Mouse (Mus musculus) cerebellum, postnatal 25 days (tissue): ENCODE measurements around the gene Pef1.
A peak's percentile ranks its signal among the peaks of the same experiment; 100 is the strongest.

Source experiments
- DNase-seq, 2 experiments: peaks; one replicate each; pipeline ENCODE4 v3.0.0; 2021; ENCODE audit warnings: mixed read lengths in 2 of 2

Gene Pef1

GRCm38 (mm10) chr4:130102111-130102651 is at the start of gene Pef1:
TSS of gene Pef1 (plus strand) at chr4:130102558.
- DNase-seq = no peak

DNA sequence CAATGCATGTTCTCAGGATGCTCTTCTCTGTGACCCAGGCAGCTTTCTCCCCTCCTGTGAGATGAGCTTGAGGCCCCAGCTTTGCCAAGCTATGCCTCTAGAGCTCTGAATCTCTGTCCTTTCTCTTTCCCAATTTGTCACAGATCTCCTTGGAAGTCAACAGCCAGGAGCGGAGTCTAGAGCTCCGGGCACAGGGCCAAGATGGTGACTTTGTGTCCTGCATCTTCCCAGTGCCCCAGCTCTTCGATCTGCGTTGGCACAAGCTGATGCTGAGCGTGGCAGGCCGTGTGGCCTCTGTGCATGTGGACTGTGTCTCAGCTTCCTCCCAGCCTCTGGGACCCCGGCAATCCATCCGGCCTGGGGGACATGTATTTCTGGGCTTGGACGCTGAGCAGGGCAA is 49.2 kb upstream of the Pef1 start:
- peak in 1 of 2 experiments; percentile 58 for DNase-seq

- no peak for DNase-seq
These were observed 47.6 kb upstream of the Pef1 start for GRCm38 (mm10) chr4:130054727-130055126.

DNA sequence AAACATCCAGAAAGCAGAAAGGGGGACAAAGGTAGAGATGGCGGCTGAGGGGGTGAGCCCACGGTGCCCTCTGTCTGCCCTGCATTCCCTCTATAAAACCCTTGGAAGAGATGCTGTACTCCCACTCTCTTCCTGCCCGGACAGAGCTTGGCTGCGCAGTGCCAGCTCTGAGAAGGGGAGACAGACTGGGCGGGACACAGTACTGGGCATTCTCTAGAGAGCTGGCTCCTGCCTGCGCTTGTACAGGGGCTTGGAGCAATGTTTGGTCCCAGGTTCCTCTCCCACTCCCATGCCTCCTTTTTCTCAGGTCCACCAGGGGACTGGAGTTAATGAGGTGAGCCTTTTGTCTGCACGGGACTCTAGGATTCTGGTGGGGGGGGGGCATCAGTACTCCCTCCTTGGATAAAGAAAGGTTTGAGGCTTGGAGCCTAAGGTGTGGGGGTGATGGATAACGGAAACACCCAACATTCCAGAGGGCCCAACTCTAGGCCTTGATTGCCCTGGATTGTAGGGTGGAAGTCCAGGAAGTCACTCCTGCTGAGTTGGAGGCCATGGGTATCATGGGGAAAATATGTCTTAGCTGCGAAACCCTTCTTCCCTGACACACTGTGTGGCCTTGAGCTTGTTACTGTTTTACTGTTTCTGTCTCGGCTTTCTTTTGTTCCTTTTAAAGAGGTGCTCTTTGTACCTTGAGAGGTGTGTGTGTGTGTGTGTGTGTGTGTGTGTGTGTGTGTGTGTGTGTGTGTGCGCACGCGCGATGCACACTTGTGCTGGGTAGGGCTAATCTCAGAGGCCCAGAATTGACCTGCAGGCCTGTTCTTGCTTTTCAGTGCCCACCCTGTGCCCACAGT is 47.0 kb upstream of the Pef1 start:
- no peak for DNase-seq

DNA sequence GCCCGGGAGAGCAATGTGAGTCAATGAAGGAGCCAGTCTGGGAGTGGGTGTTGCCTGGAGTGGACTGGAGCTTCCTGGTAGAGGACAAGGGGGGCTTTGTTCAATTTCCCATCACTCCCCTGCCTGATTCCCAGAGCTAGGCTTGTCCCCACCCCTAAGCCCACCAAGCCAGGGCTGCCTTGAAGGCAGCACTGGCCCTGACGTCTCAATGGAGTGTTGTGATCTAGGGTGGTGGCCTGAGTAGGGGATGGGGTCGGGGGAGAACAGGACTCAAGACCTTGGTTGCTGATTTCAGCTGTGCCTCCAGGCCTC is 46.4 kb upstream of the Pef1 start:
- no peak for DNase-seq

DNA sequence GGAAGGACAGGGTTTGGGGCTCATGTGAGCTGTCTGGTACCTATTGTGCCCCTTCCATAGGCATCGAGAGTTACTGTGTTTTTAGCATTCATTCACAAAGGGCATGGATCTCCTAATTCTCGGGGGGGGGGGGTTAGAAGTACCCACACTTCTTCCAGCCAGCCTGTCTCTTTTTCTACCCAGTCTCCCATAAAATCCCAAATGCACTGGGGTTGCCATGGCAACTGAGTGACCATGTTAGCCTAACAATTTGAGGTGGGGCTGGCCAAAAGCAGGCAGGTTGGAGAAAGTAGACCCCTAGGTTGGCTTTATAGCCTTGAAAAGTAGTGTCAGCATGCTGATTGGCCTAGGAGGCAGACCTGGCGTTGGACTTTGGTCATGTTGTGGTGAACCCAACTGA is 45.9 kb upstream of the Pef1 start:
- DNase-seq = no peak

DNA sequence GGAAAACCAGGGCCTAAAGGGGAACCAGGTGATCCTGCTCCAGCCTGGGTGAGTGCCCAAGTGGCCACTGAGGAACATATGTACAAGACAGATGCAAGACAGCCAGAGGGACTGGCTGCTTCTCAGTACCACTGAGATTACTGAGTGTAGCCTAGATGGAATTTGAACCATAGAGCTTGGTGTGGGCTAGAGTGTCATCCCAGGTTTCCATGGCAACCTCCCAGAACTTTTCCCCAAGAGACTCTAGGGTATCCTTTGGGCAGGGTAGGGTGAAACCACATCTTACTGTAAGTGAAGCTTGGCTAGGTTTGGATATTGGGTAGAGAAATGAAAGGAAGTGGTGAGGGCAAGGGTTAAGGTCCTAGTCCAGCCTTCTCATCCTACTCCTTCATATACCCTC is 41.4 kb upstream of the Pef1 start:
- no peak for DNase-seq

DNA sequence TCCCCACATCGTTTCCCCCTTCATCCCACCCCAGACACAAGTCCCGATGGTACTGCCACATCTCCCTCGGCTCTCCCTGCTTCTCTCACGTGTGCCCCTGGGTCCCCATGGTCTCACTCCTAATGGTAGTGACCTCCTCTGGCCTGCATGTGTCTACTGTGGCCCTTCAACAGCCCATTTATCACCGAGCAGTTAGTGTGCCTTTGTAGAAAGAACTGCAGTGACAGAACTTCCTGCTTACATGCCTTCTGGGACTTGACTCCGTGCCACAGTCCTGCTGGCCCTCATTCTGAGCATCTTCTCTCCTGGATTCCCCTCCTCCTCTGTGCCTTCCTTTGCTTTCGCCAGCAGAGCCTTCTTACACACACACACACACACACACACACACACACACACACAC is 39.2 kb upstream of the Pef1 start:
- DNase-seq = peak; percentile 29 to 53

GRCm38 (mm10) chr4:130066816-130067215 is 35.5 kb upstream of the Pef1 start:
- DNase-seq = peak; percentile 48 to 66

DNA sequence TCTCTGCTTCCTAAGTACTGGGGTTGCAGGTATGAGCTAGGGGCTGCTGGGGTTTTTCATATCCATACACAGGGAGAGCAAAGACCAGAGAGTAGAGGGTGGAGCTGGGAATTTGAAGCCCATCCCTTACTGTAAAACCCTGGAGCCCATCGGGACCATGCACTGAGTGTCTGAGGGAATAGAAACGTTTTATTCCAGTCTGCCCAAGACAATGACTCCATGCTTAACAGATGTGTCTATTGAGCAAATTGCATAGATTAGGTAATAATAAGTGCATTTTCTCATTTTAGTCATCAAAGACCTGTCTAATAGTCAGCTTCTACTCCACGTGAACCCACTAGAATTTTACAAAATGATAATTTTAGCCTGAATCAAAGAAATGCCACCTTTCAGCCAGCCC is 31.8 kb upstream of the Pef1 start:
- DNase-seq = no peak

DNA sequence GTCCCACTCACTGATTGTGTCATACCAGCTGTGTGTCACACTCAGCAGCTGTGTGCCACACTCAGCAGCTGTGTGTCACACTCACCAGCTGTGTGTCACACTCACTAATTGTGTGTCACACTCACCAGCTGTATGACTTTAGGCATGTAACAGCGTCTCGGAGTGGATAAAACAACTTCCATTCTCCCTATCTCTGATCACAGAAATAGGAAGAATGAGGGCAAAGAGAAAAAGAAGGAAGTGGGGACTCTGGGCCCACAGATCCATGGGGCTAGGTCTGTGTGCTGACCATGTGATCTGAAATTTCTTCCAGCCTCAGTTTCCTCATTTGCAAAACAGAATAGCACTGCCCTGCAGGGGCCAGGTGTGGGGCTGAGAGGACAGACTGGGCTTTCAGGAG is 30.6 kb upstream of the Pef1 start:
- DNase-seq = no peak

- DNase-seq = no peak
These were observed 29.0 kb upstream of the Pef1 start for GRCm38 (mm10) chr4:130073367-130073766.

DNA sequence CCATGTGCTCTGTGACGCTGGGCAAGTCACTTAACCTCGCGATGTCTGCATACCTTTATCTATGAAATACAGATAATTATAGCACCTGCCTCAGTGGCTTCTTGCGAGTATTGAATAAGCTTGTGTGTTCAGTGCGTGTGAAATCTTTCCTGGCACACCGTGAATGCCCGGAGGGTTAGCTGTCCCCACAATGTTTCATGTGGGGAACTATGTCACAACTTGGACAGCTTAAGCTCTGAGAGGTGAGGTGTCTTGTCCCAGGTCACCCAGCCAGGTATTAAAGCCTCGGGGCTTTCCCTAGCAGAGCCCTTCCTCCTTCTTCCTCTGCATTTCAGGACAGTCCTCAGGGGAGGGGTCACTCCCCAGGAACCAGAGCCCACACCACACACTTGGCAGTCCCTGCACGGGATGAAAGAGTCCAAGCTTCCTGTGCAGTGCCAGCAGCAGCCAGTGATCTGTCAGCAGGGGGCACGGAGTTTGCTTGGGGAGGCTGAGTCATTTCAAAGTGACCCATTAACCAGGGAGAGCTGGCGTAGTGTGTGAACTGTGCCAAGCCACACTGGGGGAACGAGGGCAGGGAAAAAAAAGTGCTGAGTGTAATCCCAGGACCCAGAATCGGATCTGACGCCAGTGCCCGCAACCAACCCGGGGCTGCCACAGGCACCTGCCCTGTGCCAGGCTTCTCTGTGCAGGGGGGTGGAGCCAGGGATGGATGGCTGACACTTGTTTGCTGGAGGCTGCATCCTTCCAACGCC is 27.4 kb upstream of the Pef1 start:
- DNase-seq = peak; percentile 62 to 71

DNA sequence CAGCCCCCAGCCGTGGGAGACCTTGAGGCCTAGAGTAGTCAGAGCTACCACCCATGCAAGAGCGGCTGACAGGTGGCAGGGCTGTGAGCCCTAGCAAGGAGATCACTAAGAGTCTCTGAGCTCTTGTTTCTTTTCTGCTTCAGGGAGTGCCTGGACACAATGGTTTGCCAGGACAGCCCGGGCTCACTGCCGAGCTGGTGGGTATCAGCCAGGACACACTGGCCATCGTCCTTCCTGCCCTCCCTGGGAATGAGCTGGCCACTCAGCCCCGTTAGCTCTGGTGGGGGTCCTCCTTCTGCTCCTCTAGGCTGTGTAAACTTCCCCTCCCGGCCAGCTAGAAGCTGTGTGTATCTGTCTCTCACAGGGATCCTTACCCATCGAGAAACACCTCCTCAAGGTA is 25.5 kb upstream of the Pef1 start:
- peak; percentile 84 to 86 for DNase-seq

- peak; percentile 94 to 96 for DNase-seq
These were observed 23.4 kb upstream of the Pef1 start for GRCm38 (mm10) chr4:130078816-130079485.

DNA sequence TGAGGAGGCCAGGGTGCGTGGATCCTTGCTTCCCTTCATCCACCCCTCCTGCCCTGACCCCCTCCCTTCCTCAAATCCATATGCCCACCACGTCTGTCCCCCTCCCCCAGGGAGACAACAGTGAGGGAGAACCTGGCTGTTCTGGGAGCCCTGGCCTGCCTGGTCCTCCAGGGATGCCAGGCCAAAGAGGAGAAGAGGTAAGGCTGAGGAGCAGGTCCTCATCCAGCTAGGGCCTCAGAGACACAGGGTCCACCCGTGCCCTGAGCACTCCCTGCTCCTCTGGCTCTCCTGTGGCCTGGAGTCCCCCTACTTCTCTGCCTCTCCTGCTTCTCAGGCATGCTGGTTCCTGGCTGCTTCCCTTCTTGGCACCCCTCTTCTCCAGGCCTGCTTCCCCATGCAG is 22.8 kb upstream of the Pef1 start:
- peak in 1 of 2 experiments; percentile 67 for DNase-seq

DNA sequence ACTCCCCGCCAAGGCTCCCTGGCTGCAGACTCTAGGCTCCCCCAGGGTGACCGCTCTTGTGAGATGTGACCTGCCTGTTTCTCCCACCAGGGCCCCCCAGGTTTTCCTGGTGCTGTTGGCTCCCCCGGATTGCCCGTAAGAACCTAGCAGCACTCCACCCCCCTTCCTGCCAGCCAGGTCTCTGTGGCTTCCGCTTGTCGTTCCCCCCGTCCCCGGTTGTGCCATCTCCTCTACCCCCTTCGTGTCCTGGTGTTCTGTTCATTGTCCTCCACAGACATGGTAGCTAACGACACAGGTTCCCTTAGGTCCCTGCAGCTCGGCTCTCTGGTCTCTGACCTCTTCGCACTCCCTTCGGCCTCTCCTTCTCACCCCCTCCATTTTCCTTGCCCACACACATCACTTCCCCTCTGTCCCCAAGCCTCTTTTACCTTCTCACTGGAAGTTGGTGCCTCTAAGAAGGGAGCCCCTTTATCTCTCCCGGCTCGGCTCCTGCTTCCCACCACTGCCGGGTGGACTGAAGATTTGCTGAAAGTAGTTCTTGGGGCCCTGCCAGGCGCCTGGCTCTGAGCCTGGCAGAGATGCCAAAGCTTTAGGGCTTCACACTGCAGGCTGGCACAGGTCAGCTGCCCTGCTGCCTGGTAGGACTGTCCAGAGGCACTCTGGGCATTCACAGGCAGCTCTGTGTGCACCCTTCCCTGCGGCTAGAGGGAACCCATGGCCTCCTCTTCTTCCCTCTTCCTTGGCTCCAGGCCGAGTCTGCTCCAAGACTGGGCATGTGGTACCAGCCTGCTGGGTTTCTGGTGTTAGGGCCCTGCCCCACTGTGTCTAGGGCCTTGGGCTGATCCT is 20.8 kb upstream of the Pef1 start:
- peak; percentile 88 to 92 for DNase-seq

DNA sequence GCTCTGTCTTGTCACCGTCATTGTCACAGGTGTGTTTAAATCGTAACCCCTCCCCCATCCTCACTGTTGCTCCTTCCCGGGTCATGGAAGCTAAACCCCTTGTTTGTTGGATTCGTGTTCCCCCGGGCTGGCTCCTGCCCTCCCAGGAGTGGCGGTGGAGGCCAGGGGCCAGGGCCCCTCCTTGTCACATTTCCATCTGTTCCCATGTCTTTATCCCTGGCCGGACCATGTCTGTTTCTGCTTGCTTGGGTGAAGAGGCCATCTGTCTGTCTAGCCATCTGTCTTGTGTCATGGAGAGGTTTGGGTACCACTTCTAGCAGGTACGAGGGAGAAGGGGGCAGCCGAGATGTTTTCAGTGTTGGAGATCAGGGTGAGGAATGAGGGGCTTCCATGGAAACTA is 20.1 kb upstream of the Pef1 start:
- DNase-seq = peak in 1 of 2 experiments; percentile 62

DNA sequence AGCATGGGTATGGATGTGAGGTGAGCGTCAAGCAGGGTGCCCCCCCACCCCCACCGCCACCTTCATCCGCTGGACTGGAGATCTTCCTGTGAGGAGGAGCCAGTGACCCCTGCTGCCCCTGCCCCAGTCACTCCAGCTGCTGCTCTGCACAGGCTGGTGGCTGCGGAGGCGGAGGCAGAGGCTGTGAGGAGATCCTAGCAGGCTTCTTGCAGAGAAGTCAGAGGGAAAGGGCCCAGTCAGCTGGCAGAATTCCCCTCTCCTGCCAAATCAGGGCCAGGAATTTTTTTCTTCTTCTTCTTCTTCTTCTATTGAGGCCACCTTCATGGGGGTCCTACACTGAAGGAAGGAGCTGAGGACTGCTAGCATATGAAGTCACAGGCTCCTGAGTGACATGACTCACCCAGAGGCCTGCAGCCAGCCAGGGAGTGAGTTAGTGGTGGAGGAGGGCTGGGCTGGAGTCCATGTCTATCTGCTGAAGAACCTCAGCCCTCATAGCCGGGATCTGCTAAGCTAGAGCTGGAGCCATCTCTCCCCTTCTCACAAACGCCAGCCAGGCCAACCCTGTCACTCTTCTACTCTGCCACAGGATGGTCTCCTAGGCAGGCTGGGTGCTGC is 17.9 kb upstream of the Pef1 start:
- peak; percentile 60 to 69 for DNase-seq

DNA sequence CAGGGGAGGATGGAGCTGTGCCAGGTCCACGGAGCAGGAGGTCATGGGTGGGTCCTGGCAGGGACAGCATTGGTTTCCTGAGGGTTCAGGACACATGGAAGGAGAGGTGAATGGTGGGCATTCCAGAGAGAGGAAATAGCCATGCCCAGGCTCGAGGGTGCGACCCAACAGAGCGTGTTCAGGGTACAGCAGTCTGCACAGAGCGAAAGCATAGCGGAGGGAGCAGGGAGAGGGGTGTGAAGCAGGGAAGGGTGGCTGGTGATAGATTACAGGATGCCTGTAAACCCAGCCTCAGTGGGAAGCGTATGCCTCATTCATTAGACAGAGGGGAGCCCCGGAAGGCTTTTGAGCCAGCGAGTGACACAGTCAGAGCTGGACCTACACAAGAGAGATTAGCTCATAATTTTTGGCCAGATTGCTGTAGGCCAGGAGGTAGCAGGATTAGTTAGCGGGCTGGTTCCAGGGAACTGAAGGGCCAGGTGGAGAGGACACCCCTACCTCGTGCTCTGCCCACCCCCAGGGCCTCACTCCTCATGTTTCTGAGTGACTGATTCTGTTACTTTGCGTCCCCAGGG is 17.0 kb upstream of the Pef1 start:
- peak; percentile 64 to 65 for DNase-seq

DNA sequence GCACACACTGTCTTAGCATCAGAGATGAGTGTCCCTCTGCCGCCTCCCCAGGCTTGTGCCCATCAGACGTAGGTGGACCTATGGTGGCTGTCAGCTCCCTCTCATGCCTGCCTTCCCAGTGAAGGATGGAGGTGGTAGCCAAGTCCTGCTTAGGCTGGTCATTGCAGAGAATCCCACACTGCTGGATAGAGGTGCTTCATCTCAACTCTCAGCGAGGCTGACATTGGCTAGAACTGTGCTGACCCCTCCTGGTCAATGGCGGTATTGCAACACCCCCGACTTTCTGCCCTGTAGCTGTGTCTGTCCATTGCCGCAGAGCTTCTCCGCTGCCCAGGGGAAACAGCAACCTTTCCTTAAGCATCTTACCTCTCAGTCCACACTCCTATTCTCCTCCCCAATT is 15.1 kb upstream of the Pef1 start:
- peak; percentile 98 to 99 for DNase-seq

DNA sequence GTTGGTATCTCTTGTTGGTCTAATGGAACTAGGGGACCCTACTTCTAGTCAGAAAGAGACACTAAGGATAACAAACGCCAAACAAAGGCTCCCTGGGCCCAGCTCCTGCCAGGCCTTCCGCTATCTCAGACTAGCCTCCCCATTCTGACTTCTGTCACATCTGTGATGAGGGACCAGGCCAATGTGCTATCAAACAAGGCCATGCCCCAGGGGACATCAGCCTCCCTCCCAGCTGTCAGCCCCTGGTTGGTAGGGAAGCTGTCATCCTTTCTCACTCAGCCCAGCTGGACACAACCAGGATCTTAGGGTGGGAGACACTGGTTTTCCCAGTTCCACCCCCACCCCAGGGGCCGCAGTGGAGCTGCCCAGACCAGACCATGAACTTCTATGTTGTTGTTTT is 7.2 kb upstream of the Pef1 start:
- DNase-seq = no peak
